Mouse (Mus musculus) right cerebral cortex, postnatal 25 days (tissue): ENCODE results near the gene Cbx1.
"Not testable (repeated sequence)": the region's sequence is repeated elsewhere in the genome, so short reads cannot be mapped to it uniquely, and the experiment has no call there.

Experiments used
- DNase-seq: peaks from one replicate; pipeline ENCODE4 v3.0.0; 2022

Cbx1 gene

DNA sequence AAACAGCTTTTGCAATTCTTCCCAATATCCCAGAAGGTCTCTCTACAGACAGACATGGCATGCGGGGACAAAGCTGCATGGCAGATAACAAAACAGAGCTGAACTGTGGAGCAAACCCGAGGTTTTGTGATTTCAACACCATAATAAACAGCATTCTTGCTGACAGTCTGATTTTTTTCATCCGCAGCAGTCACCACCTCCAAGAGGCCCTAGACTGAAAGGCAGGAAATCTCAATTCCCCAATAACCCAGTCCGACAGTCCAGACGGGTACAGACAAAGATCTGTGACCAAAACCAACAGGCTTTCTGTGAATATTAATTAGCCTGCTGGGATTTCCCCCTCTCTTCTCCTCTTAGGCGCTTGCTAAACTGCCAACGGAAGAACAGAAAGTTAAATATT is 13.3 kb upstream of the Cbx1 start:
- no peak for DNase-seq

DNA sequence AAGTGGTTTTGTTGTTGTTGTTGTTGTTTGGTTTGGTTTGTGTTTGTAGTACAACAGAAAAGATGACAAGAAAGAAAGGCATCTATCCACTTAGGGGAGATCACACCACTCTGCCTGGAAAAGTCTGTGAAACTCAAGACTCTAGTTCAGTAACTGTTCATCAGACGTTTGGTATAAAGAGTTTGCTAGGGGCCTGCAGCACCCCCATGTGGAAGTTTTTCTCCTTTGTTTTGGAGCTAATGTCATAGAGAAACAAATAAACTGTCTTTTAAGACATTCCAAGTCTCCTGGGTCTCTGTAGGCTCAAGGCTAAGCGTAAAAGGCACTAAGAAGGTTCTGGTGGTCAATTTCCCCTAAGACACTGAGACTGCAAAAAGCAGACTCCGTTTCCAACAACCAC is 12.9 kb upstream of the Cbx1 start:
- no peak for DNase-seq

DNA sequence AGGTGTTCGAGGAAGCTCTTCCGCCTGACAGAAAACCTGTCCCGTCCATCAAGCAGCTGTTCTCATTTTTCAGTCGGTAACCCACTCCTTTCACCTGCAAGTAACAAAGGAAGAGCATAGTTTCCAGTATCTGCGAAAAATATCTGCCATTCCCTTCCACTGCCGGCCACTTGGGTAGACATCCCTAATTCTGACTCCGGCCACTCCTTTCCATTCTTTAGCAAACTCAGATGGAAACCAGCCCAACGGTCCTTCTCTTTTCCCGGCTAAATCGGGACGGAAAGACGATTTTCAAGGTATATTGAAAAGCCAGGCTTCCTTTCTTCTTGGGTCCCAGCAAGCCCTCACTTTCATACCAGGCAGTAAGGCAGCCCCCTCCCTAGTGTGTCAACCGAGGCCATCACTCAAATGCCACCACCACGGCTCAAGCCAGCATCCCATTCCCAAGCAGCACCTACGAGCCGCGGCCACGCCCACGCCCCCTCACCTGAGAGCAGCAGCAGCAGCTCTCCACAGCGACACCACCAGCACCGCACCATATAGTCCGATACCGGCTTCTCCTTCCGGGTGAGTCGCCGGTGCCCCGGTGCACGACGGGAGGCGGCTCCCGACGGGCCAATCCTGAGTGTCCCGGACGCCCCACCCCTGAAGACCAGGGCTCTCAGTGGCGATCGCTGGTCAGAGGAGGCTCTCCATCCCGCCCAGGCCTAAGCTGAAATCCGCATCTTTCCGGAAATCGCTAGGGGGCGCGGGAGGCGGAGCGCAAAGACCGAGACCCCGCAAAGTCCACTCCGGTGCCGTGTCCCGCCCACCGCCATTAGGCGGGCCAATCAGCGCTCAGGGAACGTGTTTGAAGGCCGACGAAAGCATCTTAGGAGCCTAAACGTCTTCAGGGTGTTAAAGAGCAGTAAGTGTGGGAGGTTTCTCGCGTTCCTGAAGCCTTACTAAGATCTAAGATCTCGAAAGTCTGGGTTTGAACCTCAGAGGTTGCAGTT is 11.7 kb upstream of the Cbx1 start, which contains the start of gene Snx11:
Gene Snx11 (minus strand): TSS at position 592 of the 995 bp plus-strand sequence.
- DNase-seq, result peak; percentile 99

DNA sequence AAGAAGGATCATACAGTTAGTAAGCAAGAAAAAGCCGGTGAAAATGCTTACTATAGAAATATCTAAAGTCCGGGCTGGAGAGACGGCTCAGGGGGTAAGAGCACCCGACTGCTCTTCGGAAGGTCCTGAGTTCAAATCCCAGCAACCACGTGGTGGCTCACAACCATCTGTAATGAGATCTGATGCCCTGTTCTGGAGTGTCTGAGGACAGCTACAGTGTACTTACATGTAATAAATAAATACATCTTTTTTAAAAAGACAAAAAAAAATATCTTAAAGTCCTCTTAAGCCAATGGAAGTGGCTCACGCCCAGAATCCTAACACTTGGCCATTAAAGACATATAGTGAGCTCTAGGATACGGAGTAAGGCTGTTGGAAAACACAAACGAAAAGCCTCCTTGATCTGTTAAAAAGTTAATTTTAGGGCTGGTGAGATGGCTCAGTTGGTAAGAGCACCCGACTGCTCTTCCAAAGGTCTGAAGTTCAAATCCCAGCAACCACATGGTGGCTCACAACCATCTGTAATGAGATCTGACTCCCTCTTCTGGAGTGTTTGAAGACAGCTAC is 10.8 kb upstream of the Cbx1 start:
- not testable (repeated sequence) for DNase-seq

DNA sequence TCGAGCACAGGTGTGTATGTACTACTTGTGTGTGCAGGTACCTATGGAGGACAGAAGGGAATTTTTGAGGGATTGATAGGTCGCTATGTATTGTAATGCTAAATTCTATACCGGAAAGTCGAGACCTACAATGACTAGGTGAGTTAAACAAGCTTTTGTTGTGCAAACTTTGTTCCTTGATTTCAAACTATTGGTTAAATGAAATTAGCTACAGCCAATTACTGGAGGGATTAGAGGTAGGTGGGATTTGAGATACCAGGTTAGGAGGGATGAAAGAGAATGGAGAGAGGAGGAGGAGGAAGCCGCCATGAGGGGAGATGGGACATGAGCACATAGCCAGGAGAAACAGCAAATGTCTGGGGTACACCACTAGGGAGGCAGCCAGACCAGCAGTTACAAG is 8.6 kb upstream of the Cbx1 start:
- DNase-seq, result no peak

DNA sequence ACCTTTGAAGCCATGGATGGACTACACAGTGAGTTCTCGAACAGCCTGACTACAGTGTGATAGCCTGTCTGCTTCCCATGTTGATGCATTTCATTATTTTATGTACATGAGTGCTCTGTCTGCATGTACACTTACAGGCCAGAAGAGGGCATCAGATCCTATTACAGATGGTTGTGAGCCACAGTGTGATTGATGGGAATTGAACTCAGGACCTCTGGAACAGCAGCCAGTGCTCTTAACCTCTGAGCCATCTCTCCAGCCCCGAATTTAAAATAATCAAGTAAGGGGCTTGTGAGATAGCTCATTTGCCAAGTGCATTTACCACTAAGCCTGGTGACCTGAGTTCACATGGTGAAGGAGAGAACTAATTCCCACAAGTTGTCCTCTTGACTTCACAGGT is 7.5 kb upstream of the Cbx1 start:
- DNase-seq, result no peak

DNA sequence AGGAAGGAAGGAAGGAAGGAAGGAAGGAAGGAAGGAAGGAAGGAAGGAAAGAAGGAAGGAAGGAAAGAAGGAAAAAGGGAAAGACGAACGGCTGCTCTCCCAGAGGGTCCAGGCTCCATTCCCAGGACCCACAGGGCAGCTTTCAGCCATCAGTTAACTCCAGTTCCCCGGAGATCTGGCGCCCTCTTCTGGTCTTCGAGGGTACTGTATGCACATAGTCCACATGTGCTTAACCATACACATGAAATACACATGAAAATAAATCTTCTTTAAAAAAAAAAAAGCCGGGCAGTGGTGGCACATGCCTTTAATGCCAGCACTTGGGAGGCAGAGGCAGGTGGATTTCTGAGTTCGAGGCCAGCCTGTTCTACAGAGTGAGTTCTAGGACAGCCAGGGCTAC is 4.1 kb upstream of the Cbx1 start:
- not testable (repeated sequence) for DNase-seq

DNA sequence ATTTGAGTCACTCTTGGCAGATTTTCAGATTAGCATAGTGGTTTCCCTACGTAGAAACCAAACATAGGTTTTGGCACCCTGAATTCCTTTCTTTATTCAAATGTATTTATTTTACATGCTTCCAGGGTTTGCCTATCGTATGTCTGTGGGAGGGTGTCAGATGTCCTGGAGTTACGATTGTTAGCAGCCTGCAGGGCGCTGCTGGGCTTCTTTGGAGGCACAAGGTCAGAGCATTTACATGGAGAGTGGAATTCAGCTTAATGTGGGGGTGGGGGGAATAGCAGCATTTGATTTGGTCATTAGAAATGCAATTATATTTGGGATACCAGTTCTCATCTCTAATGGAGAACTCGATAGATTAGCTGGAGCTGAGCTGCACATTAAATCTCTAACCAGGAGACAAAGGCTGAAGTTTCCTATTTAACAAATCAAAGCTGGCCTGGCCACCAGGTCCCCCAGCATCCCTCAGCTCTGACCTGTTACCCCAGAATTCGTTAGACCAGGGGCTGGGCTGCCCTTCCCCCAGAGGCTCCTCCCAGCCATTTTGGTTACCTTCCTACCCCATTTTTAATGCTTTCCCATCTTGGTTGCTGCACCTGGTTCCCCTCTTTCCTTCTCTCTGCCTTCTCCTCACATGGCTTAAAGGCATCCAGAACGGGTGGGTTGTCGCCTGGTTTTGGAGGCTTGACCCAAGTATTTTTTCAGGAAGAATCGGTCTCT is 2.0 kb upstream of the Cbx1 start:
- no peak for DNase-seq

DNA sequence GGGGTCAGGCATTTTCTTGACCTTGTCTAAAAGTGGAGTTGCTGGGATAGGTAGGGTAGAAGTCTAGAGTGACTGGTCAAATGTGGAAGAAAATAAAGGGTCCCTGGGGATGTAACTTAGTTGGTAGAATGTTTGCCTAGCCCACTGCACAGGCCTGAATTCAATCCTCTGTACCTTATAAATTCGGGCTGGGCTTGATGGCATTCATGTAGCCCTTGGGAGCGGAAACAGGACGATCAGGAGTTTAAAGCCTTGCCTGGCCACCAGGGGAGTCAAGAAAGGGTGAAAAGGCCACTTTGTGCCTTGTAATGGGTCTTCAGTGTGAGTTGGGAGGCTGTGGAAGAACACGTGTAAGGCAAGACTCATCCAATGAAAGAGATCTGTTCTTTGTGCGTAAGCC is 1.1 kb downstream of the Cbx1 start:
- no peak for DNase-seq

DNA sequence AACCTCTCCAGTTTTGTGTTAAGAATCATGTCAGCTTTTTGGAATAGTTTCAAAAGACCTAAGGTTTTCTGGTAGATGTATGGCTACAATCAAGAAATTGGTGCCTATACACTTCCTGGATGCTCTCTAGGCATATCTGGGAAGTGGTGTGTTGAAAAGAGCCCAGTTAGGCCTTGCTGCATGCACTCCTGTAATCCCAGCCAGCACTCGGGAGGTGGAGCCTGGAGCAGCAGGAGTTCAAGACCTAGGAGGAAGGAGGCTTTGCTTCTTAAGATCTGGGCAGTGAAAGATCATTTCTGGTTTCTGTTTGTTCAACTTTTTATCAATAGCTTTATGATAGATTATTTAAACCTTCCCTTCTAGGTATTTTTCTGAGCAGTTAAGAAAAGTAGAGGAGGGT is 1.8 kb downstream of the Cbx1 start:
- DNase-seq, result no peak

DNA sequence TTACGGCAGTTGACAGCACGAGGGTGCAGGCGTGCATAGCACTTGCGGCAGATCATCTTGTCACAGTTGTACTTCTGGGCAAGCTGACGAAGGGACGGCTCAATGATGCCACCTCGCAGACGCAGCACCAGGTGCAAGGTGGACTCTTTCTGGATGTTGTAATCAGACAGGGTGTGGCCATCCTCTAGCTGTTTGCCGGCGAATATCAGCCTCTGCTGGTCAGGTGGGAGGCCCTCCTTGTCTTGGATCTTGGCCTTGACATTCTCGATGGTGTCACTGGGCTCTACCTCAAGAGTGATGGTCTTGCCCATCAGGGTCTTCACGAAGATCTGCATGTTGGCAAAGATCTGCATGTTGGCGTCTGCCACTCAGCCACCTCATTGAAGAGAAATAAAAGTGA is 6.6 kb downstream of the Cbx1 start:
- DNase-seq, result no peak

DNA sequence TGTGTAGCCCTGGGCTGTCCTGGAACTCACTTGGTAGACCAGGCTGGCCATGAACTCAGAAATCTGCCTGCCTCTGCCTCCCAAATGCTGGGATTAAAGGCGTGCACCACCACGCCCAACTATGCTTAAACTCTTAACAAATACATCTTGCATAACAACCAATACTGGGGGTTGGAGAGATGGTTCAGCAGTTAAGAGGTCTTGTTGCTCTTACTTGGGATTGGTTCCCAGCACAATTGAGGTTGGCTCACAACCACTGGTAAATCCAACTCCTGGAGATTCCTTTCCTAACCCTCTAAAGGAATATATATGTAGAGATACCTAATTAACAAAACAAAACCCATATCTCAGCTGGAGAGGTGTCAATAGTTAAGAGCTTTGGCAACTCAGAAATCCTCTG is 7.2 kb downstream of the Cbx1 start:
- DNase-seq, result no peak

DNA sequence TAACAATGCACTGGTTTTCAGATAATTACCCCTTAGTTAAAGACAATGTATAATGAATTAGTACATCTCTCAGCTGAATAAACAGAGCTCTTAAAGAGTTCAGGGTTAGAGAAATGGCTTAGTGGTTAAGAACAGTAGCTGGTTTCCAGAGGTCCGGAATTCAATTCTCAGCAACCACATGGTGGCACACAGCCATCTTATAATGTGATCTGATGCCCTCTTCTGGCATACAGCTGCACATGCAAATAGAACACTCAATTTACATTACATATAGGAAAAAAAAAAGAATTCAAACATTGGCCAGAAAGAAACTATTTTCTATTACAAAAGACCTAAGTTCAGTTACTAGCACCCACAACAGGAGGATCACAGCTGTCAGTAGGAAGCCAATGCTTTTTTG is 7.7 kb downstream of the Cbx1 start:
- DNase-seq, result no peak

DNA sequence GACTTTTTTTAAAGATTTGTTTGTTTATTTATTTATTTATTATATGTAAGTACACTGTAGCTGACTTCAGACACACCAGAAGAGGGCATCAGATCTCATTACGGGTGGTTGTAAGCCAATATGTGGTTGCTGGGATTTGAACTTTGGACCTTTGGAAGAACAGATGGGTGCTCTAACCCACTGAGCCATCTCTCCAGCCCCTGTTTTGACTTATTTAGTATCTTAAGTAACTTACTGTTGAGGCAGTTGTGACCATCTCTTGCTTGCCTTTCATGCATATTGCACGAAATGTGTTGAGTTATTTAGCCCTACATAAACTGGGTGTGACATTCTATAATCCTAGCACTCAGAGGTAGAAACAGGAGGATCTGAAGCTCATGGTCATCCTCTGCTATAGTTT is 10.6 kb downstream of the Cbx1 start:
- no peak for DNase-seq

DNA sequence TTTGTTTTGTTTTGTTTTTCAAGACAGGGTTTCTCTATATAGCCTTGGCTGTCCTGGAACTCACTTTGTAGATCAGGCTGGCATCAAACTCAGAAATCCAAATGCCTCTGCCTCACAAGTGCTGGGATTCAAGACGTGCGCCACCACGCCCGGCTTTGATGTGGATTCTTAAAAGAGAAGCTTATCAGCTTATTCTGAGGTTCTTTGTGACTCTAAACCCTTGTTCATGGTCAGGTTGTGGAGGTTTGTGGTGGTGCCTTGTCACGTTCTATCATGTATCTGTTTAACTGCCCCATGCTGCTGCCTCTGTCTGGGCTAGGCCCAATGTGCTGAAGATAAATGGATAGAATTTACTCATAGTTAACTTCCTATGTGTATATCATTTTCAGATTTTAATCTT is 16.7 kb downstream of the Cbx1 start:
- DNase-seq, result no peak

DNA sequence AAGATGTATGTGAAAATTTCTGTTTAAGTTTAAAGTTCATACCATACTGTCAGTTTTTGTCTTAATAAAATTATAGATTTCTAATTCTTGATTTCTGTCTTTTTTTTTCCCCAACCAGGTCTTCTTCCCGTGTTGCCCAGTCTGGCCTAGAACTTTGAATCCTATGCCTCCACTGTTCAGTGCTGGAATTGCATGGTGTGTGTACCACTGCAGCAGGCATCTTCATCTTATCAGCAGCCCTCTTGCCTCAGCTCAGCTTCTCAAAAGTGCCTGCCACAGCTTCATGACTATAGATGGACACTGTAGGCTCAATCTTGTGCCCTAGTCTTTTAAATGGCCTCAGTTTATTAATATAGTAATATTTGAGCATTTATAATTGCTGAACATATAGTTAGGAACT is 19.1 kb downstream of the Cbx1 start:
- DNase-seq, result no peak

DNA sequence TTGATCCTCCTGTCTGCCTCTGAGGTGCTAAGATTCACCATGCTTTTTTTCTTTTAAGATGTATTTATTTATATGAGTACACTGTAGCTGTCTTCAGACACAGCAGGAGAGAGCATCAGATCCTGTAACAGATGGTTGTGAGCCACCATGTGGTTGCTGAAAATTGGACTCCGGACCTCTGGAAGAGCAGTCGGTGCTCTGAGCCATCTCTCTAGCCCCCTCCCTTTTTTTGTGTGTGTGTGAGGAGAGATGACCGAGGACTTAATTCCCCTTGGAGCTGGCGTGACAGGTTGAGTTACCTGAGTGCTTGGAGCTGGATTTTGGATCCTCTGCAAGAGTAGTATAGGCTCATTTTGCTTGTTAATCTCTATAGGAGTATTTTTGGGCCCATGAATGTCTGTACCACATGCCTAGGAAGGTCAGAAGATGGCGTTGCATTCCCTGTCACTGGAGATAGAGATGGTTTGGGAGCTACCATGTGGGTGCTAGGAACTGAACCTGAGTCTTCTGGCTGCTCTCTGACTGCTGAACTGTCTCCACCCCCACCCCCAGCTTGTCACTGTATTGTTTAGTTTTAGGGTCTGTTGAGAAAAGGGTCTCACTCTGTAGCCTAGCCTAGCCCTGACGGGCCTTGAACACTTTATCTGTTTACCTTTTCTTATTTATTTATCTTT is 20.8 kb downstream of the Cbx1 start:
- DNase-seq, result no peak

DNA sequence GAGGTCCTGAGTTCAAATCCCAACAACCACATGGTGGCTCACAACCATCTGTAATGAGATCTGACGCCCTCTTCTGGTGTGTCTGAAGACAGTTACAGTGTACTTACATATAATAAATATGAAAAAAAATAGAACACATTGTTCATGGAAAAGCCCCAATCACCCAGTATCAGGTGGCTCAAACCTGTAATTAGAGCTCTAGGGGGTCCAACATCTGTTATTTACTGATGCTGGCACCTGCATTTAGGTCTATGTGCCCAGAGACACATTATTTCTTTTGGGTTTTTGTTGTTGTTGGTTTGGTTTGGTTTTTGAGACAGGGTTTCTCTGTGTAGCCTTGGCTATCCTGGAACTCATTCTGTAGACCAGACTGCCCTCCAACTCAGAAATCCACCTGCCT is 22.3 kb downstream of the Cbx1 start:
- not testable (repeated sequence) for DNase-seq

DNA sequence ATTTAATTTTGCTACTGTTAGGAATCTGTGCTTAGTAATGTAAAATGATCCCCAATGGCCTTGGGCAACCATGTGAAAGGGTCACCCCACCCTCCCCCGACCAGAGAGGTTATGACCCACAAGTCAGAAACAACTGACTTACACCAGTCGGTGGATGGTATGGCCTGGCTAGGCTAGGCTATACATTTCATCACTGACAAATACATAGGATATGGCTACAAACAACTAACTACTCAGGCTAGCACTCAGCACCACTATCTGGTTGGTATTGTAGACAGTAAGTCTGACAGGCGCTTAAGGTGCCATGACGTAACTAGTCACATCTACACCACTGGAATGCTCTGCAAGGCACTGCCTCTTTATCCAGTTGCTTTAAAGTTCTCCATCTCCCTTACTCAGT is 24.5 kb downstream of the Cbx1 start:
- no peak for DNase-seq

DNA sequence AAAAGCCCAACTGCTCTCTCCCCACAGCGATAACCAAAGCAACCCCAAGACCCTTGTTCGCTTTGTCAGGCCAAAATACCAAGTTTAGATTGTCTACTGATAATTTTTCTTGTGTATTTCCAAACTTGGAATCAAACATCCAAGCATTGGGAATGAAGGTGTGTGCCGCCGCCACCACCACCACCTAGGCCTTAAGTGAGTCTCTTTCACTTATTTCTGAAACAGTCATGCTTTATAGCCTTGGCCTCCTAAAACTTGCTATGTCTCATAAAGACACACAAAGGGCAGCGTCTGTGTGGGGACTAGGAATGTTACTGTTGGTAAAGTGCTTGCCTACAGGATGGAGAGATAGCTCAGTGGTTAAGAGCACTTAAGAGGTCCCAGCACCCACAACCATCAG is 25.0 kb downstream of the Cbx1 start:
- DNase-seq, result no peak

DNA sequence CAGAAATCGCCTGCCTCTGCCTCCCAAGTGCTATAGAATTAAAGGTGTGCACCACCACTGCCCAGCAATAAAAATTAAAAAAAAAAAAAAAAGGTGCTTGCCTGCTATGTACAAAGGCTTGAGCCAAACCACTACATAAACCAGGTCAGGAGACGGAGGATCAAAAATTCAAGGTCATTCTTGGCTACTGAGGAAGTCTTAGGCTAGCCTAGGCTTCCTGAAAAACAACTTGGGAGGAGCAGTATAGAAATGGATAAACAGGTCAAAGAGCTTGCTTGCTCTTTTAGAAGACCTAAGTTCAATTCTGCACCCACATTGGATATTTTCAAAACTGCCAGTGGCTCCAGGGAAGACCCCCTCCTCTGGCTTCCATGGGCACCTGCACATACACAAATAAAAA is 25.5 kb downstream of the Cbx1 start:
- DNase-seq, result no peak

DNA sequence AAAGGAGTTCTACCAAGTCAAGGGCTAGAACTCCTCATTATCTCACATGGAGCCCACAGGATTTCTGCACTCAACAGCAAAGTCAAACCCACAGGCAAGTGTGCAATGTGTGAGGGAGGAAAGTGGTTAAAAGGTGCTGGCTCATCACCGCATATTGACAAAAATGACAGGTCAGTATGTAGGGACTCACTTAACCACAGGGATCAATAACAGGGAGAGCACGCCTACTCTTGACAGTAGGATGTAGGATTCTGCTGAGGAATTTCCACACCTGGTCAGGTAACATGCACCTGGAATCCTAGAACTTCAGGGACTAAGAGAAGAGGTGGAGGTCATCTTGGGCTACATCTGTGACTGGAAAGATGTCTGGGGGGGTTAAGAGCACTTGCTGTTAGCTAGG is 27.0 kb downstream of the Cbx1 start:
- DNase-seq, result no peak

DNA sequence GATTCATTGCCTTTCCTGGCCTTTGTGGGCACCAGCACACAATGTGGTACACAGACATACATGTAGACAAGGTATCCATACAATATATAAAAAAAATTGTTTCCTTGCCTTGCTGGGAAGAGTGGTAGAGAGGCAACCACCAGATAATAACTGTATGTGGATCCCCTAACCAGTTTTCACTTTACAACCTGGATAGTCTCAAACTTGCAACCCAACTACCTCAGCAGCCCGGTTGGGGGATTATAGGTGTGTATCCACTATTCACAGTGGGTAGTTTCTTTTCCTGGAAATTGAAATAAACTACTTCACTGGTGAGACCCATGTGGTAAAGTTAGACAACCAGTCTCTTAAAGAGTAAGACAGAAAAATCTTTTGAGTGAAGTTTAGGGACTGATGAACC is 27.6 kb downstream of the Cbx1 start:
- no peak for DNase-seq
